In the genomic region with DNA sequence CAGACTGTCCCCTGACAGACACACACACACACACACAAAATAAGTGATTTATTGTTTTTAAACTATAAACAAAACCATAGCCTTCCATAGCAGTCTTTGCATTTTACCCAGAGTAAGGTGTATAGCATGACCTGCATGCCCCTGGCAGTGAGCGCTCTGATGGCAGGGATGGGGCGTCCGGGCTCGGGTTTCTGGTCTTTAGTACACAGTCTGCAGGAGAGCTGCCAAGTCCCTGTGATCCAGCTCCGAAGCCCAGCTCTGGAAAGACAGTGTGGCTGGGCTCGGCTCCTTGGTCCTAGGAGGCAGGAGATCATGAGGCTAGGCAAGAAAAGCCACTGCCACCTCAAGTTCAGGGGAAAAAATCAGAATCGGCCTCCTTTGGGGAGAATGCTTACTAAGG, we compare ENCODE assay signal across 32 mouse cellular contexts. TPM values are rescaled to one million over a fixed set of nuclear protein-coding genes. Genes with fewer than 3 reads are reported as not detected.
A peak's percentile ranks its signal among the peaks of the same experiment; 100 is the strongest.
DNase-seq lines count a peak whose midpoint lies in the region; ATAC-seq and TF ChIP-seq lines count a peak whose summit lies in the region.
"Had no signal": no experiment of that assay in that cellular context is flagged by ENCODE, and none has a peak within 500 bp of the region (broad histone marks: within the 10 kb centered on the region; RNA-seq: fewer than 3 reads in every experiment).

No protein-coding gene starts in this region.

- peaks cover 42% of the 10 kb centered on the region for H3K4me1 ChIP-seq in liver, embryonic 12.5 days
- H3K4me1 ChIP-seq in liver, postnatal 0 days (ENCODE audit: insufficient read depth), result no peaks in the 10 kb centered on the region
- H3K4me1 ChIP-seq: embryonic facial prominence, embryonic 12.5 days; embryonic facial prominence, embryonic 15.5 days had no signal

- peaks cover 54% of the 10 kb centered on the region for H3K36me3 ChIP-seq in liver, embryonic 12.5 days
- H3K36me3 ChIP-seq in liver, postnatal 0 days (replicated peaks; ENCODE audit: insufficient read depth, low read length), result peaks cover 12% of the 10 kb centered on the region; the same call in 1 of the 2 replicates

- H3K4me3 ChIP-seq in liver, embryonic 12.5 days, result no peak overlapping the region
- no peak overlapping the region for H3K4me3 ChIP-seq in liver, postnatal 0 days (ENCODE audit: low read depth, low read length)
- H3K4me3 ChIP-seq: embryonic facial prominence, embryonic 12.5 days; embryonic facial prominence, embryonic 15.5 days; hindbrain, embryonic 10.5 days; hindbrain, embryonic 13.5 days; intestine, embryonic 15.5 days had no signal

- TF ChIP-seq EP300 in liver, postnatal 0 days (IDR thresholded peaks at IDR 0.05; ENCODE audit: low read depth), result no peak

- no peak for TF ChIP-seq CTCF in liver, postnatal 0 days (IDR thresholded peaks at IDR 0.05; ENCODE audit: low read depth)

- no peak overlapping the region for H3K9ac ChIP-seq in liver, embryonic 12.5 days
- no peak overlapping the region for H3K9ac ChIP-seq in liver, postnatal 0 days (replicated peaks)
- H3K9ac ChIP-seq: embryonic facial prominence, embryonic 12.5 days; embryonic facial prominence, embryonic 15.5 days; forebrain, postnatal 0 days; hindbrain, embryonic 13.5 days; intestine, embryonic 15.5 days had no signal

- no peak for ATAC-seq in liver, embryonic 12.5 days
- no peak for ATAC-seq in liver, postnatal 0 days
- ATAC-seq: forebrain, embryonic 14.5 days; forebrain, postnatal 0 days; hindbrain, embryonic 16.5 days; intestine, embryonic 15.5 days; Patski had no signal

- WGBS in liver, embryonic 12.5 days (ENCODE audit: insufficient replicate concordance), result 81% methylated on average over 7 of the region's 7 CpGs
- 82% methylated on average over 7 of the region's 7 CpGs for WGBS in liver, postnatal 0 days (ENCODE audit: insufficient replicate concordance)

- H3K9me3 ChIP-seq in liver, embryonic 12.5 days (replicated peaks), result no peaks in the 10 kb centered on the region
- no peaks in the 10 kb centered on the region for H3K9me3 ChIP-seq in liver, postnatal 0 days (ENCODE audit: low read length)
- H3K9me3 ChIP-seq: embryonic facial prominence, embryonic 12.5 days; embryonic facial prominence, embryonic 15.5 days; G1E; hindbrain, embryonic 10.5 days; hindbrain, embryonic 13.5 days; intestine, embryonic 15.5 days had no signal

- no peak overlapping the region for H3K4me2 ChIP-seq in liver, embryonic 12.5 days
- no peak overlapping the region for H3K4me2 ChIP-seq in liver, postnatal 0 days (ENCODE audit: low read depth, low read length)
- H3K4me2 ChIP-seq: embryonic facial prominence, embryonic 12.5 days; embryonic facial prominence, embryonic 15.5 days; heart, embryonic 11.5 days; hindbrain, embryonic 13.5 days; intestine, embryonic 15.5 days had no signal

- H3K27me3 ChIP-seq in liver, embryonic 12.5 days (replicated peaks), result no peaks in the 10 kb centered on the region
- H3K27me3 ChIP-seq in liver, postnatal 0 days (ENCODE audit: insufficient read depth, low read length), result no peaks in the 10 kb centered on the region
- H3K27me3 ChIP-seq: CH12.LX; embryonic facial prominence, embryonic 12.5 days; embryonic facial prominence, embryonic 15.5 days; hindbrain, embryonic 13.5 days; intestine, embryonic 15.5 days; Patski had no signal

- H3K27ac ChIP-seq in liver, embryonic 12.5 days, result peak overlapping the region; percentile 88; the same call in 1 of the 2 replicates
- H3K27ac ChIP-seq in liver, postnatal 0 days (ENCODE audit: low read depth), result no peak overlapping the region
- H3K27ac ChIP-seq: embryonic facial prominence, embryonic 12.5 days; embryonic facial prominence, embryonic 15.5 days; hindbrain, embryonic 10.5 days; hindbrain, embryonic 13.5 days; intestine, embryonic 15.5 days had no signal

- no peak for DNase-seq in liver, postnatal 0 days
- peak; percentile 75 for DNase-seq in gastrocnemius, adult 18-20 months (ENCODE audit: low spot score)
- DNase-seq in gastrocnemius, adult 8-10 months (ENCODE audit: low spot score in 2 of 2), result peak; percentile 47 to 74
- DNase-seq in gastrocnemius, postnatal 25 days, result peak; percentile 67
- no peak for DNase-seq in frontal cortex, postnatal 25 days (ENCODE audit: low spot score in 2 of 2)
- no peak for DNase-seq in cerebellum, postnatal 14 days
- DNase-seq in adrenal gland, postnatal 25 days, result no peak
- DNase-seq: adrenal gland, postnatal 14 days; B cell, adult 2 months; cerebellum, adult 11-12 months; cerebellum, adult 8-10 months; cerebellum, postnatal 25 days; forebrain, postnatal 0 days; heart, postnatal 36 days; kidney, adult 11 months had no signal

RNA-seq across cellular contexts. Expression of gene Sap30l, which starts 9.6 kb away (rescaled TPM):
- 9.2 and 10.0 TPM in 2 replicates for polyA plus RNA-seq in liver, embryonic 12.5 days (2016; fragmentation: Nextera tagmentation; extraction: Ambion mirVana)
- 5.8 and 7.1 TPM in 2 replicates for polyA plus RNA-seq in liver, postnatal 0 days (2015; fragmentation: Nextera tagmentation; extraction: Ambion mirVana)
- 10 to 100 TPM; 49.7 to 54.2 TPM for total RNA-seq in gastrocnemius, adult 18-20 months (2021)
- 10 to 100 TPM; 47.2 to 59.8 (median 55.3) TPM for total RNA-seq in gastrocnemius, adult 8-10 months (2022)
- total RNA-seq in gastrocnemius, postnatal 25 days (2021), result 10 to 100 TPM; 30.4 to 31.6 TPM
- total RNA-seq in adrenal gland, postnatal 25 days (2021), result 55.8 and 60.8 TPM in 2 replicates

RNA-seq across cellular contexts. Expression of gene Hand1, which starts 21.6 kb away (rescaled TPM):
- polyA plus RNA-seq in liver, embryonic 12.5 days (2016; fragmentation: Nextera tagmentation; extraction: Ambion mirVana), result 1.6 and 3.0 TPM in 2 replicates
- 0.07 TPM in 1 of 2 replicates, not detected in the other for polyA plus RNA-seq in liver, postnatal 0 days (2015; fragmentation: Nextera tagmentation; extraction: Ambion mirVana)
- not detected for total RNA-seq in gastrocnemius, adult 18-20 months (2021)
- not detected for total RNA-seq in gastrocnemius, adult 8-10 months (2022)
- total RNA-seq in gastrocnemius, postnatal 25 days (2021), result not detected
- total RNA-seq in adrenal gland, postnatal 25 days (2021), result 8.0 and 13.6 TPM in 2 replicates
- total RNA-seq: CH12.LX; common myeloid progenitor, adult 5-6 weeks; forebrain, postnatal 0 days; G1E; granulocyte monocyte progenitor cell, adult 5-6 weeks; heart, adult 8-10 months; heart, postnatal 36 days had no signal
- polyA plus RNA-seq: brain, embryonic 14.5 days; forebrain, embryonic 11.5 days; forebrain, embryonic 14.5 days; forebrain, postnatal 0 days; G1E; hindbrain, embryonic 13.5 days; hindbrain, embryonic 16.5 days; Patski had no signal

Comparison
In these comparisons a context has a peak if more than half of its experiments do, and no peak if none do; other contexts are left out.
1. DNase-seq: peak in gastrocnemius, adult 18-20 months (single experiment), gastrocnemius, adult 8-10 months (2 of 2) and gastrocnemius, postnatal 25 days (single experiment); none in liver, postnatal 0 days (single experiment), frontal cortex, postnatal 25 days (0 of 2), cerebellum, postnatal 14 days (0 of 2) and adrenal gland, postnatal 25 days (single experiment).